Mouse (Mus musculus): ENCODE measurements around the gene Rbbp7. TPM values are rescaled to one million over a fixed set of nuclear protein-coding genes. Genes with fewer than 3 reads are reported as not detected.

Gene Rbbp7
- polyA plus RNA-seq (2014; fragmentation: Illumina TruSeq; extraction: RNeasy Lipid Tissue Mini Kit (QIAGEN cat#74804); ENCODE audit: insufficient read depth, low read depth, low replicate concordance), result 87.0 TPM

DNA sequence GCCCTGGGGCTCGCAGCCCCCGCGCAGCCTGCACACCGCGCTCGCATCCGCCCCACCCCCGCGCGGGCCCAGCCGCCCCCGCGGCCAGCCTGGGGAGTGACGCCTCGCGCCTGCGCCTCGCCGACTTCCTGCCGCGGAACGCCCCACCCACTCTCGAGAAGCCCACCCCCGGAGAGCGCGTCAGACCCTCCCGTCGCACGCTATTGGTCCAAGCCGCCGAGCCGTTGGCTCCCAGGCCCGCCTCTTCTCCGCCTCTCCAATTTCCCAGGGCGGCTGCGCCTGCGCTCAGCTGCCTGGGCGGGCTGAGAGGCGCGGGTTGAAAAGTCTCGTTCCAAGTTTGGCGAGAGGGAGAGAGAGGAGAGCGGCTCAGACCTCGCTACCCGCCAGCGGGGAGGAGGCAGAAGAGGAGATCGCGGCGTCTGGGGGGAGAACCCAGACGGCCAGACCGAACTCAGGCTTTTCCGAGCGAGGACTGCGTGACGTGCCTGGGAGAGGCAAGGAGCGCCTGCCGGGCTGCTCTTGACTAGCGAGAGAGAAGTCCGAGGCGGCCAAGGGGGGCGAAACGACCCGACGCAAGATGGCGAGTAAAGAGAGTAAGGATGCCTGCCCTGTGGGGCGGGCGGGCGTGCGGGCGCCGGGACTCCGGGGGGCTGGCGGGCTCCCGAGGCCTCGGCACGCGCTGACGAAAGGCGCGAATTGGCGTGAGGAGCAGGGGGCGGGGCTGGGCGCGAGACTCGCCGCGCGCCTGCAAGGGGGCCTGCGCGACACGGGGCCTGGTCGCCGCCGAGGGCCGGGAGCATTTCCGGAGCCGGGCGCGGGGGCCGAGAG lies at the start of gene Rbbp7:
TSS of gene Rbbp7 (plus strand) at position 288 of the 828 bp plus-strand sequence.

Other genes with a start within 250 kb of the Rbbp7 start
- 10.2 TPM for gene Reps2, start 116.8 kb upstream of the Rbbp7 start, polyA plus RNA-seq (2014; fragmentation: Illumina TruSeq; extraction: RNeasy Lipid Tissue Mini Kit (QIAGEN cat#74804); ENCODE audit: insufficient read depth, low read depth, low replicate concordance)
- 8.5 TPM for gene Txlng, start 69.1 kb downstream of the Rbbp7 start, polyA plus RNA-seq (2014; fragmentation: Illumina TruSeq; extraction: RNeasy Lipid Tissue Mini Kit (QIAGEN cat#74804); ENCODE audit: insufficient read depth, low read depth, low replicate concordance)
- gene Syap1, start 128.0 kb downstream of the Rbbp7 start, polyA plus RNA-seq (2014; fragmentation: Illumina TruSeq; extraction: RNeasy Lipid Tissue Mini Kit (QIAGEN cat#74804); ENCODE audit: insufficient read depth, low read depth, low replicate concordance), result 37.1 TPM
- 39.0 TPM for gene Ctps2, start 140.8 kb downstream of the Rbbp7 start, polyA plus RNA-seq (2014; fragmentation: Illumina TruSeq; extraction: RNeasy Lipid Tissue Mini Kit (QIAGEN cat#74804); ENCODE audit: insufficient read depth, low read depth, low replicate concordance)
- gene S100g, start 204.2 kb downstream of the Rbbp7 start, polyA plus RNA-seq (2014; fragmentation: Illumina TruSeq; extraction: RNeasy Lipid Tissue Mini Kit (QIAGEN cat#74804); ENCODE audit: insufficient read depth, low read depth, low replicate concordance), result 379 TPM